Mouse (Mus musculus) embryonic fibroblast, embryonic 13.5 days (primary cell): Measurements from ENCODE around the gene Slamf9.

Experiments
- CTCF ChIP-seq: IDR thresholded peaks from 2 replicates; pipeline ENCODE4 v1.5.1; 2011; ENCODE audit warnings: mild to moderate bottlenecking, control low read depth, low read length, moderate library complexity, borderline replicate concordance; ENCODE audit not compliant: insufficient read depth
- POLR2A ChIP-seq: IDR thresholded peaks from 2 replicates; pipeline ENCODE4 v1.6.1; 2011; ENCODE audit warnings: low read depth, mild to moderate bottlenecking, control low read depth, low read length, moderate library complexity

DNA sequence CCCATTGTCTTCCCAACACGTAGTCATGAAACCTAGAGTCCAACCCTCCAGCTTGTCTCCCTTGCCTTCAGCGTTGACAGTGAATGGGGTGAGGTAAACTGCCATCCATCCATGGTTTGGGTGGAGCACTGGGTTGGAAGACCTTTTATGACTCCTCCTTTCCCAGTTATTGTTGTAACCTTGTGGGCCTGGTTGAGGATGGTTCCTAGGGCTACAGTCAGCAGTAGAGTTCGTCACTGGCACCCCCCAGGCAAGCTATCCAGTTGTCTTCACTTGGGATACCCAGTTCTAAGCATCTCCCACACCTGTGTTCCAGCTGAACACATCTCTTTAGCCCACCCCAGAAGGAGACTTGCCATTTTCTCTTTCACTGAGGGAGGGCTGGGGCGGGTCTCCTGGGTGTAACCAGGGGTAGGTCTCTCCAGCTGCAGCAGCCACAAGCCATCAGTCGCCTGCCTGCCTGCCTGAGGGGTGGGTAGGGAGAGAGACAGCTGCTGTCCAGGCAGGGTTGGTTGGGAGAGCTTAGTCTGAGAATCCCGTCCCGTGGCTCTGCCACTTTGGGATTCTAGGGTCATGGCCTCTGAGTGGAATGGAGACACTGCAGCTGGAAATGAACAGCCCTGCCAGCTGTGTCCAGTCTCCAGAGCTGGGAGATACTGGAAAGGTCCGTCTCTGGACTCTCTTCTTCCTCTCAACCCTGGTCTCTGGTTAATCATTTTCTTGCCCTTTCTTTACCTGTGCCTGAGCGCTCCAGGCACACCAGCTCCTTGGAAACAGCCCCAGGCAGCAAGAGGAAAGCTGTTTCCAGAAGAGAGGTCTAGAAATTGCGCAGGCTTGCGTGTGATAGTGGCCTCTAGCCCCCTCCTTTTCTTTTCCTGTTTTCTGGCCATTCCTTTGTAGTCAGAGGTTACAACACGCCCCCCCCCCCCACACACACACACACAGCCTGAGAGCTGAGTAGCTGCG is 27.3 kb downstream of the Slamf9 start:
- TF ChIP-seq CTCF, result no peak
- peak; percentile 52; the same call in 1 of the 2 replicates for TF ChIP-seq POLR2A
